Mouse (Mus musculus): Measurements from ENCODE around the gene Olfr117. TPM values are rescaled to one million over a fixed set of nuclear protein-coding genes. Genes with fewer than 3 reads are reported as not detected.
"Not testable (repeated sequence)": the region's sequence is repeated elsewhere in the genome, so short reads cannot be mapped to it uniquely, and the experiment has no call there.

The Olfr117 gene
- polyA plus RNA-seq (2015; fragmentation: Nextera tagmentation; extraction: Ambion mirVana): not detected in 2 replicates

DNA sequence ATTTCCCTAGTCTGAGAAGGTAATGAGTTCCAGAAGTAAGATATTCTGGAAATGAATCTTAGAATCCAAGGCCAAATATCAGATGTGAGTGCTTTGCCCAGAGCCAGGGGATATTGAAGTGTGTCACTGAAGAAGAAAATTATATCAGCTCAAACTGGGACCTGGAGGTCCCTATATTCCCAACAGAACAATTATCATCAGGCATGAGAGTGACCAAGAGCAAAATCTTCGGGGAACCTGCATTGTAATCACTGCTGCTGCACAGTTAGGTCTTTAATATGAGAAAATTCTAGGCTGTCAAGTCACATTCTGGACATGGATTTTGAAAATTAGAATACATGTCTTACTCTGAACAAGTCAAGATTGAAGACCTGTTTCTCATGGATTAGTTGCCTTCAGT lies at the start of gene Olfr117:
Olfr117 (minus strand) TSS at position 101 of the 400 bp plus-strand sequence.
- no peak within 1 kb of the TSS for H3K4me3 ChIP-seq
- H3K27ac ChIP-seq: no peak within 1 kb of the TSS
- no peaks in the 10 kb centered on the region for H3K27me3 ChIP-seq
- no peak for ATAC-seq (ENCODE audit: insufficient number of reproducible peaks, insufficient read depth, low FRiP score, low TSS enrichment, low read depth)
- H3K4me2 ChIP-seq: no peak within 1 kb of the TSS
- H3K9me3 ChIP-seq: no peaks in the 10 kb centered on the region; the same call in 1 of the 2 replicates
- H3K36me3 ChIP-seq: no peaks in the 10 kb centered on the region
- WGBS: 57% methylated on average over 1 of the region's 1 CpGs
- no peak within 1 kb of the TSS for H3K9ac ChIP-seq
- H3K4me1 ChIP-seq: no peaks in the 10 kb centered on the region

DNA sequence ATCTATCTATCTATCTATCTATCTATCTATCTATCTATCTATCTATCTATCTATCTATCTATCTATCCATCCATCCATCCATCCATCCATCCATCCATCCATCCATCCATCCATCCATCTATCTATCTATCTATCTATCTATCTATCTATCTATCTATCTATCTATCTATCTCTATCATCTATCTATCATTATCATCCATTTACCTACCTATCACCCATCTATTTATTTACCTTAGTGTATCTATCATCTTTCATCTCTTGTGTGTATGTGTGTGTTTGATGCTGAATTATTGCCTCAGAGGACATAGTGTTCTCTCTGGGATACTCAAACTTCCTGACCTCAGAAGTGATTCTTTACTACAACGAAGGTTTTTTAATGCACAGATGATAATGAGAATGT lies 32.7 kb upstream of the Olfr117 start, which contains the start of gene Olfr119:
Olfr119 (plus strand) TSS at position 301 of the 400 bp plus-strand sequence.
- H3K4me1 ChIP-seq; H3K27me3 ChIP-seq; ATAC-seq (ENCODE audit: insufficient number of reproducible peaks, insufficient read depth, low FRiP score, low TSS enrichment, low read depth); H3K9ac ChIP-seq; H3K27ac ChIP-seq; H3K4me3 ChIP-seq; H3K36me3 ChIP-seq; H3K9me3 ChIP-seq; H3K4me2 ChIP-seq: not testable (repeated sequence)
- WGBS: 64% methylated on average over 1 of the region's 1 CpGs

DNA sequence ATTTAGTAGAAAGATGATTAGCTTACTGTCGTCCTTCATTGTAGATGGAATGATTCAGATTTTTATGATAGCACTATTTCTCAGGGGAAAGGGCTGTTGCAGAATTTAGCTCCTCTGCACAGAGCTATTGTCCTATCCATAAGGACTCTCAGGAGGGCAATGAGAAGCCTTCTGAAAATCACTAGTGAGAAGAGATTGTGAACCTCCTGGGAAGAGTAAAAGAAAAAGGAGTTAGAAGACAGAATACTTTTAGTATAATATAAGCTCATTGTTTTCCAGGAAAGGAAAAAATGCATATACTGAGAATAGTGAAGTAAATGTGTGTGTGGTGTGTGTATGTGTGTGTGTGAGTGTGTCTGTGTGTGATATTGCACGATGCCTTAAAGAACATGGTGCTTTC lies 3.1 kb upstream of the Olfr117 start, which contains the start of gene Olfr118:
Olfr118 (plus strand) TSS at position 301 of the 400 bp plus-strand sequence.
- Histone ChIP-seq H3K27ac (no peak within 1 kb of the TSS), H3K36me3 (no peaks in the 10 kb centered on the region), H3K9me3 (no peaks in the 10 kb centered on the region), H3K4me2 (no peak within 1 kb of the TSS), H3K9ac (no peak within 1 kb of the TSS), H3K4me3 (no peak within 1 kb of the TSS), H3K4me1 (no peaks in the 10 kb centered on the region), H3K27me3 (no peaks in the 10 kb centered on the region)
- ATAC-seq (ENCODE audit: insufficient number of reproducible peaks, insufficient read depth, low FRiP score, low TSS enrichment, low read depth): no peak
- WGBS: 71% methylated on average over 2 of the region's 2 CpGs

DNA sequence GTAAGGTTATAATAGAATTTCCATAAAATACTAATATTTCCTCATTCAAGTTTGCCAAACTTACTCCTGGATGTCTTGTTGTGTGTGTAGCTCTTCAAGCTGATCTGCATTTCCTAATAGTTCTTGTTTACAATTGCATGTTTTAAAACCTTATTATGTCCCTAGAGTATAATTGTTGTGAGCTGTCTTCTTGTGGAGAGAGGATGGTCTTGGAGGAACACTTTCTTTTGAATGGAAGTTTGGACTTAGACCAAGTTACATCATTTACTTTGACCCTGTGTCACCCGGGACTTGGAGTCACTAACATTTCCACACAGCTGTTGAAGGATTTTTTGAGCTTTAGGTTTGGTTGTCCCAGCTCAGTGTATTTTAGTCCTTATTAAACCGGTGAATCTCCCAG lies 36.6 kb downstream of the Olfr117 start, which contains the start of the genes Olfr115 and Olfr116:
Olfr115 (minus strand) TSS at position 101 of the 400 bp plus-strand sequence.
Olfr116 (minus strand) TSS at position 191 of the 400 bp plus-strand sequence.
- Histone ChIP-seq H3K9me3 (peaks cover 10% of the 10 kb centered on the region; the same call in 1 of the 2 replicates), H3K9ac (no peak within 1 kb of the TSS), H3K4me2 (no peak within 1 kb of the TSS), H3K4me1 (no peaks in the 10 kb centered on the region), H3K36me3 (no peaks in the 10 kb centered on the region), H3K4me3 (no peak within 1 kb of the TSS), H3K27ac (no peak within 1 kb of the TSS), H3K27me3 (no peaks in the 10 kb centered on the region)
- WGBS: 70% methylated on average over 2 of the region's 2 CpGs
- ATAC-seq (ENCODE audit: insufficient number of reproducible peaks, insufficient read depth, low FRiP score, low TSS enrichment, low read depth): no peak

Other genes with a start within 250 kb of the Olfr117 start
- not detected in 2 replicates for gene Olfr108, start 218.3 kb downstream of the Olfr117 start, polyA plus RNA-seq (2015; fragmentation: Nextera tagmentation; extraction: Ambion mirVana)
- not detected in 2 replicates for gene Olfr109, start 204.9 kb downstream of the Olfr117 start, polyA plus RNA-seq (2015; fragmentation: Nextera tagmentation; extraction: Ambion mirVana)
- not detected in 2 replicates for gene H2-M2, start 180.2 kb downstream of the Olfr117 start, polyA plus RNA-seq (2015; fragmentation: Nextera tagmentation; extraction: Ambion mirVana)
- not detected in 2 replicates for gene Olfr110, start 171.3 kb downstream of the Olfr117 start, polyA plus RNA-seq (2015; fragmentation: Nextera tagmentation; extraction: Ambion mirVana)
- gene Olfr111, start 155.8 kb downstream of the Olfr117 start, polyA plus RNA-seq (2015; fragmentation: Nextera tagmentation; extraction: Ambion mirVana): not detected in 2 replicates
- gene Olfr112, start 94.3 kb downstream of the Olfr117 start, polyA plus RNA-seq (2015; fragmentation: Nextera tagmentation; extraction: Ambion mirVana): 0.20 TPM in 1 of 2 replicates, not detected in the other
- gene Olfr113, start 86.1 kb downstream of the Olfr117 start, polyA plus RNA-seq (2015; fragmentation: Nextera tagmentation; extraction: Ambion mirVana): not detected in 2 replicates
- not detected in 2 replicates for gene Olfr114, start 71.0 kb downstream of the Olfr117 start, polyA plus RNA-seq (2015; fragmentation: Nextera tagmentation; extraction: Ambion mirVana)
- gene Olfr115, start 36.7 kb downstream of the Olfr117 start, polyA plus RNA-seq (2015; fragmentation: Nextera tagmentation; extraction: Ambion mirVana): not detected in 2 replicates
- not detected in 2 replicates for gene Olfr116, start 36.6 kb downstream of the Olfr117 start, polyA plus RNA-seq (2015; fragmentation: Nextera tagmentation; extraction: Ambion mirVana)
- gene Olfr118, start 3.2 kb upstream of the Olfr117 start, polyA plus RNA-seq (2015; fragmentation: Nextera tagmentation; extraction: Ambion mirVana): not detected in 2 replicates
- gene Olfr119, start 32.8 kb upstream of the Olfr117 start, polyA plus RNA-seq (2015; fragmentation: Nextera tagmentation; extraction: Ambion mirVana): not detected in 2 replicates
- gene Olfr120, start 58.0 kb upstream of the Olfr117 start, polyA plus RNA-seq (2015; fragmentation: Nextera tagmentation; extraction: Ambion mirVana): not detected in 2 replicates
- gene Olfr121, start 85.1 kb upstream of the Olfr117 start, polyA plus RNA-seq (2015; fragmentation: Nextera tagmentation; extraction: Ambion mirVana): not detected in 2 replicates
- not detected in 2 replicates for gene Olfr122, start 104.8 kb upstream of the Olfr117 start, polyA plus RNA-seq (2015; fragmentation: Nextera tagmentation; extraction: Ambion mirVana)
- not detected in 2 replicates for gene Olfr123, start 129.7 kb upstream of the Olfr117 start, polyA plus RNA-seq (2015; fragmentation: Nextera tagmentation; extraction: Ambion mirVana)
- not detected in 2 replicates for gene Olfr124, start 136.1 kb upstream of the Olfr117 start, polyA plus RNA-seq (2015; fragmentation: Nextera tagmentation; extraction: Ambion mirVana)
- not detected in 2 replicates for gene Olfr125, start 169.2 kb upstream of the Olfr117 start, polyA plus RNA-seq (2015; fragmentation: Nextera tagmentation; extraction: Ambion mirVana)
- not detected in 2 replicates for gene Olfr126, start 183.7 kb upstream of the Olfr117 start, polyA plus RNA-seq (2015; fragmentation: Nextera tagmentation; extraction: Ambion mirVana)
- gene Olfr127, start 236.7 kb upstream of the Olfr117 start, polyA plus RNA-seq (2015; fragmentation: Nextera tagmentation; extraction: Ambion mirVana): not detected in 2 replicates